Mouse (Mus musculus): Measurements from ENCODE around the gene S100a8. TPM values are rescaled to one million over a fixed set of nuclear protein-coding genes. Genes with fewer than 3 reads are reported as not detected.

S100a8 gene
- polyA plus RNA-seq, 1 experiment from 2014 or later, result 22.6 TPM

DNA sequence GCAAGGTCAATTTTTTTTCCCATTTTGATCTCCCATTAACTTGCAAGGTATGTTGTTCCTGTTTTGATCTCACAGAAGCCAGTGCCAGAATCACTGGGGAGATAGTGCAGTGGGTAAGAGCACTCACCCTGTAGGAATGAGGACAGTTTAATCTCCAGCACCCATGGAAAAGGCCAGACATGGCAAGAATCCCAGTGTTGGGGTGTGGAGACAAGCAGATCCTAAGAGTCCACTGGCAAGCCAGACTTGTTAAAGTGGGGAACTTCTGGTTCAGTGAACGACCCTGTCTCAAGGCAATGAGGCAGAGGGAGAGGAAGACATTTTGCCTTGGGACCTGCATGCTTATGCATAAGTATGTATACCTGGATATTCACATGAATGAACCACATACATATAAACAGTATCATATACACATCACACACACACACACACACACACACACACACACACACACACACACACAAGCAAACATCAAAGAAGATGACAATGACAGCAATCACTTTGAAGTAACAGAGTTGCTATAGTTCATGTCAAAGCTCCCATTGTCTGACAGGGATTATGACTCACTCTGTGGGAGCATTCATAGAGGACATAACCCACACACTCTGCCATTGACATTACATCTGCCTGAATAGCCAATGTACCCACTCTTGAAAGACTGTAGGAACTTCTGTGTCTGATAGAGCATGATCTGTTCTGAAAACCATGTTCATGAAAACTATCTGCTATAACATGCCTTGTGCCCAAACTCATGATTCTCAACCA lies 30.1 kb upstream of the S100a8 start:
- Histone ChIP-seq H3K27ac (ENCODE audit: low read length) (no peak overlapping the region), H3K4me1 (ENCODE audit: insufficient read depth, low read length) (no peaks in the 10 kb centered on the region), H3K27me3 (ENCODE audit: insufficient read depth, low read length) (no peaks in the 10 kb centered on the region), H3K9me3 (ENCODE audit: low read length) (no peaks in the 10 kb centered on the region), H3K9ac (replicated peaks; ENCODE audit: low read length) (no peak overlapping the region), H3K4me2 (replicated peaks; ENCODE audit: low read depth, low read length) (no peak overlapping the region), H3K36me3 (ENCODE audit: insufficient read depth, low read length) (no peaks in the 10 kb centered on the region), H3K4me3 (ENCODE audit: low read length) (no peak overlapping the region)
- ATAC-seq (ENCODE audit: low FRiP score, low TSS enrichment), result no peak
- WGBS, result 58% methylated on average over 1 of the region's 1 CpGs

DNA sequence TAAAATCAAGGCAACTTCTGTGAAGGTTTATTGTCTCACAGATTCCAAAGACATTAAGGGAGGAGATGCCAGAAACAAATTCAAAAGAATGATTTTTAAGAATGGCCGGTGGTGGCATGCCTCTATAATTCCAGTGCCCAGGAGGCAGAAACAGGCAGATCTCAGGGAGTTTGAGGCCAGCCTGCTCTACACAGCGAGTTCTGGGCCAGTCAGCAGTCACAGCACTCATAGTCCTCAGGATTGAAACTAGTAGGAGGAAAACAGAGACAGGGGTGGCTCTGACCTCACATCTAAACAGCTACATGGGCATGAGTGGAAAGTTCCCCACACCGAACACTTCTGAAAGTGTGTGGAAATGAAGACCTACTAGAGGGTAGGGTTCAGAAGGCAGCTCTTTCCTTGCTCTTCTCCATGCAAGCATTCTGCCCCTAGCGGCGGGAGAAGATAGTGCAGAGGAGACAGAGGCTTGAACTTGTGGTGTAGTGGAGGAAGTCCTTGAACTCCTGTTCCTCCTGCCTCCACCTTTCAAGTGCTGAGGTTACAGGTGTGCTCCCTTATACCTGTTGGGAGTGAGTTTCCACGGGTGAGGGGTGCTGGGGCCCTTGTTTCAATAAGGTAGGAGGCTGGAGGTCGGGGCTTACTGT lies 29.1 kb upstream of the S100a8 start:
- no peaks in the 10 kb centered on the region for H3K36me3 ChIP-seq (ENCODE audit: insufficient read depth, low read length)
- no peak for ATAC-seq (ENCODE audit: low FRiP score, low TSS enrichment)
- H3K9ac ChIP-seq (replicated peaks; ENCODE audit: low read length), result no peak overlapping the region
- no peaks in the 10 kb centered on the region for H3K27me3 ChIP-seq (ENCODE audit: insufficient read depth, low read length)
- WGBS, result 57% methylated on average over 7 of the region's 7 CpGs
- H3K4me1 ChIP-seq (ENCODE audit: insufficient read depth, low read length), result no peaks in the 10 kb centered on the region
- no peak overlapping the region for H3K27ac ChIP-seq (ENCODE audit: low read length)
- H3K9me3 ChIP-seq (ENCODE audit: low read length), result no peaks in the 10 kb centered on the region
- H3K4me3 ChIP-seq (ENCODE audit: low read length), result no peak overlapping the region
- no peak overlapping the region for H3K4me2 ChIP-seq (replicated peaks; ENCODE audit: low read depth, low read length)

DNA sequence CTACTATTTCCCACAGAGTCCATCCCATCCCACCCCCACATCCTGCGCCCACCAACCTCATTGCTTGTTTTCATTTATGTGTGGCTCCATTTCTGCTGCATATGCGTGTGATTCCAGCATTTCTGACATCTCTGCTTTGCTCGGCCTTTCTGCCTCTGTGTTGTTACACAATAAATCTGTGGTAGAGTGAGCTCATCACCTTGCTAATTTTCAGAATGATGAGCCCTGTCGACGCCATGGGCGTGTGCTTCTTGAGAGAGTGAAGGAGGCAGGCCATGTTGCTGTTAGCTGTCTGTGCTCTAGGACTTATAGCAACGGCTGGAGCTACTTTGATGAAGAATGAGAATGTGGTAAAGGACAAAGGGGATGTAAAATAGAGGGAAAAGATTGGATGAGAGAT lies 27.8 kb upstream of the S100a8 start:
- 77% methylated on average over 7 of the region's 7 CpGs for WGBS
- H3K36me3 ChIP-seq (ENCODE audit: insufficient read depth, low read length), result no peaks in the 10 kb centered on the region
- no peak overlapping the region for H3K27ac ChIP-seq (ENCODE audit: low read length)
- no peaks in the 10 kb centered on the region for H3K9me3 ChIP-seq (ENCODE audit: low read length)
- no peaks in the 10 kb centered on the region for H3K27me3 ChIP-seq (ENCODE audit: insufficient read depth, low read length)
- ATAC-seq (ENCODE audit: low FRiP score, low TSS enrichment), result no peak
- no peaks in the 10 kb centered on the region for H3K4me1 ChIP-seq (ENCODE audit: insufficient read depth, low read length)
- H3K9ac ChIP-seq (replicated peaks; ENCODE audit: low read length), result no peak overlapping the region
- H3K4me3 ChIP-seq (ENCODE audit: low read length), result no peak overlapping the region
- H3K4me2 ChIP-seq (replicated peaks; ENCODE audit: low read depth, low read length), result no peak overlapping the region

DNA sequence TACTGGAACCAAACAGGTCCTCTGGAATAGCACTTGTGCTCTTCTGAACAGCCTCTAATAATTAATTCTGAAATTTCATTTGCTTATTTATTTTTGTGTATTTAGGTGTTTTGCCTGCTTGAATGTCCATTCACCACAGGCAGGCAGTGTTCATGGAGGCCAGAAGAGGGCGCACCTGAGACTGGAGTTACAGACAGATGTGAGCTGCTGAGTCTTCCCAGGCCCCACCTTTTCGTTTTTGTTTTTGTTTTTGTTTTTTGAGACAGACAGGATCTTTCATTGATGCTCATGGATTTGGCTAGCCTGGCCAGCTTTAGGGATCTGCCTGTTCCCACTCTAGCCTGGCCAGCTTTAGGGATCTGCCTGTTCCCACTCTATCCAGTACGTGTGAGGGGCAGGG lies 24.6 kb upstream of the S100a8 start:
- WGBS, result 55% methylated on average over 3 of the region's 3 CpGs
- ATAC-seq (ENCODE audit: low FRiP score, low TSS enrichment), result no peak
- Histone ChIP-seq H3K9ac (replicated peaks; ENCODE audit: low read length) (no peak overlapping the region), H3K9me3 (ENCODE audit: low read length) (no peaks in the 10 kb centered on the region), H3K36me3 (ENCODE audit: insufficient read depth, low read length) (no peaks in the 10 kb centered on the region), H3K4me2 (replicated peaks; ENCODE audit: low read depth, low read length) (no peak overlapping the region), H3K27ac (ENCODE audit: low read length) (no peak overlapping the region), H3K4me3 (ENCODE audit: low read length) (no peak overlapping the region), H3K27me3 (ENCODE audit: insufficient read depth, low read length) (no peaks in the 10 kb centered on the region), H3K4me1 (ENCODE audit: insufficient read depth, low read length) (no peaks in the 10 kb centered on the region)

DNA sequence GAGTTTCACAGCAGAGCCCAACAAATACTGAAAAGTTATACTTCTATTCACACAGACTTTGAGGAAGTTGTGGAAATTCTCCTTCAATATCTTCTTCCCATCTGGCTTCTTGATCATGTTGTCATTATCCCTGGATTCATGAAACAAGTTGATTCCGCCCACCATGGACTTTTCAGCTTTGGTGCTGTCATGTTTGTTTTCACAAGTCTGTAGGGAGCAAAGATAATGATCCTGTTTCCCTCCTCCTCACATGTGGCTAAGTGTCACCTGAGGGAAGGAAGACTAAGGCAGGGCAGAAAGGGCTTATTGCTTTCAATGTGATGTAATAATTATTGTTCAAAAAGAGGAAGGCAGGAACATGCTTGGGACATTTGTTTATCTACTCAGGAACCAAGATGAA lies 21.5 kb upstream of the S100a8 start:
- Histone ChIP-seq H3K9me3 (ENCODE audit: low read length) (no peaks in the 10 kb centered on the region), H3K9ac (replicated peaks; ENCODE audit: low read length) (no peak overlapping the region), H3K4me3 (ENCODE audit: low read length) (no peak overlapping the region), H3K4me2 (replicated peaks; ENCODE audit: low read depth, low read length) (no peak overlapping the region), H3K36me3 (ENCODE audit: insufficient read depth, low read length) (no peaks in the 10 kb centered on the region), H3K27me3 (ENCODE audit: insufficient read depth, low read length) (no peaks in the 10 kb centered on the region), H3K27ac (ENCODE audit: low read length) (no peak overlapping the region), H3K4me1 (ENCODE audit: insufficient read depth, low read length) (no peaks in the 10 kb centered on the region)
- WGBS, result 69% methylated on average over 1 of the region's 1 CpGs
- no peak for ATAC-seq (ENCODE audit: low FRiP score, low TSS enrichment)

DNA sequence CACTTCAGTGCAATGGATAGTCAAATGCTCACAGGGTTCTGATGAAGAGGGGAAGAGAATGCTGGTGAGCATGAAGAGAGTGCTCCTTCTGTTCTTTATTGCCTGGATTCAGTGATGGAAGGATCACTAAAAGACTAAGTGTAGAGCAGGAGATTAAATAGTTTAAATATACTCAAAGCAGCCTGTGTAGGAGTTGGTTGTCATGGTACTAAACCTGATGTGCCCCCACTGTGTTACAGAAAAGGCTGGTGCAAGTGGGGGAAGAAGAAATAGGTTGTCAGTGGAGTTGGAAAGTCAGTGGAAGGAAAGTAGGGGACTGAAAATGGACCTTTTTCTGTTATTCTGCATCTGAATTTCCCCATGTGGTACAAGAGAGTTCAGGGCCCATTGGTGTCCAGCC lies 19.8 kb upstream of the S100a8 start:
- Histone ChIP-seq H3K27ac (ENCODE audit: low read length) (no peak overlapping the region), H3K9me3 (ENCODE audit: low read length) (no peaks in the 10 kb centered on the region), H3K9ac (replicated peaks; ENCODE audit: low read length) (no peak overlapping the region), H3K27me3 (ENCODE audit: insufficient read depth, low read length) (no peaks in the 10 kb centered on the region), H3K4me2 (replicated peaks; ENCODE audit: low read depth, low read length) (no peak overlapping the region), H3K4me1 (ENCODE audit: insufficient read depth, low read length) (no peaks in the 10 kb centered on the region), H3K36me3 (ENCODE audit: insufficient read depth, low read length) (no peaks in the 10 kb centered on the region), H3K4me3 (ENCODE audit: low read length) (no peak overlapping the region)
- ATAC-seq (ENCODE audit: low FRiP score, low TSS enrichment), result no peak

DNA sequence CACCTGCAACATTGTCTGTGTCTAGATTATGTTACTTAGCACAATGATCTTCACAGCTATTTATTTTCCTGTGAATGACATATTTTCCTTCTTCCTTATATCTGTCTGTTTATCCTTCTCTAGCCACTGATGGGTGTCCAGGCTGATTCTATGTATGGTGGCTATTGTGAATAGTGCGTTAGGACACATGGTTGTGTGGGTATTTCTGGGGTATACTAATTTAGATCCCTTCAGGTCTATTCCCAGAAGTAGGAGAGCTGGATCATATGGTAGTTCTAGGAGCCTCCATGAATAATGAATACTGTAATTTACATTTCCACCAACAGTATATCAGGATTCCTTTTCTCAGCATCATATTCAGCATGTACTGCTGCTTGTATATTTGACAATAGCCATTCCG lies 18.9 kb upstream of the S100a8 start:
- no peak overlapping the region for H3K4me2 ChIP-seq (replicated peaks; ENCODE audit: low read depth, low read length)
- WGBS, result 88% methylated on average over 2 of the region's 2 CpGs

DNA sequence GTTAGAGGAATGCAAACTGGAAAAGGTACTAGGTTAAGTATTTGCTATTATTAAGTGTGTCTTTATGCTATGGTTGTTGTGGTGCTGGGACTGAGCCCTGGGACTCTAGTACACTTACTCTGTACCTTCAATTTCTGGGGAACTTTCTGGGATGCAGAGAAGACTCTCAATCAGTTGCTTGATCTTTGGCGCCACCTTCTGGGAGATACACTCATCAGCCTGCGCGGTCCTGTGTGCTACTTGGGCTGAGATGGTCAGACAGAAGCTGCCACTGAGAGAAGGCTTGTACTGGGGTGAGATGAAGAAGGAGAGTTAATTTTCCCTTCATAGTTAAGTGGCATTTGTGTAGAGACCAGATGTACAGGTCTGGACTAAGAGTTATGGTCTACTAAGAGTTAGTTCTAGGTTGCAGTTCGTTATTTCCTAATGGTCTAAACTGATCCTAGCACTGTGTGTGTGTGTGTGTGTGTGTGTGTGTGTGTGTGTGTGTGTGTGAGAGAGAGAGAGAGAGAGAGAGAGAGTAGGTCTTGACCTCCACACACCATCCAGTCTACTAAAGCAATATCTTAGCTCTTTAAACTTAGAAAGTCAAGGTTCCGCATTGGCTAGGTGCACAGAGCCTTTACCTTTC lies 15.8 kb upstream of the S100a8 start:
- Histone ChIP-seq H3K9ac (replicated peaks; ENCODE audit: low read length) (no peak overlapping the region), H3K9me3 (ENCODE audit: low read length) (no peaks in the 10 kb centered on the region), H3K4me3 (ENCODE audit: low read length) (no peak overlapping the region), H3K27ac (ENCODE audit: low read length) (no peak overlapping the region), H3K27me3 (ENCODE audit: insufficient read depth, low read length) (no peaks in the 10 kb centered on the region), H3K36me3 (ENCODE audit: insufficient read depth, low read length) (no peaks in the 10 kb centered on the region), H3K4me2 (replicated peaks; ENCODE audit: low read depth, low read length) (no peak overlapping the region), H3K4me1 (ENCODE audit: insufficient read depth, low read length) (no peaks in the 10 kb centered on the region)
- peak; percentile 76 for ATAC-seq (ENCODE audit: low FRiP score, low TSS enrichment)
- WGBS, result 35% methylated on average over 5 of the region's 5 CpGs

More for the DNA sequence above, 18.9 kb upstream of the S100a8 start:
- no peak overlapping the region for H3K9ac ChIP-seq (replicated peaks; ENCODE audit: low read length)
- no peaks in the 10 kb centered on the region for H3K4me1 ChIP-seq (ENCODE audit: insufficient read depth, low read length)
- H3K4me3 ChIP-seq (ENCODE audit: low read length), result no peak overlapping the region
- H3K27me3 ChIP-seq (ENCODE audit: insufficient read depth, low read length), result no peaks in the 10 kb centered on the region
- H3K36me3 ChIP-seq (ENCODE audit: insufficient read depth, low read length), result no peaks in the 10 kb centered on the region
- H3K9me3 ChIP-seq (ENCODE audit: low read length), result no peaks in the 10 kb centered on the region
- no peak for ATAC-seq (ENCODE audit: low FRiP score, low TSS enrichment)
- H3K27ac ChIP-seq (ENCODE audit: low read length), result no peak overlapping the region

DNA sequence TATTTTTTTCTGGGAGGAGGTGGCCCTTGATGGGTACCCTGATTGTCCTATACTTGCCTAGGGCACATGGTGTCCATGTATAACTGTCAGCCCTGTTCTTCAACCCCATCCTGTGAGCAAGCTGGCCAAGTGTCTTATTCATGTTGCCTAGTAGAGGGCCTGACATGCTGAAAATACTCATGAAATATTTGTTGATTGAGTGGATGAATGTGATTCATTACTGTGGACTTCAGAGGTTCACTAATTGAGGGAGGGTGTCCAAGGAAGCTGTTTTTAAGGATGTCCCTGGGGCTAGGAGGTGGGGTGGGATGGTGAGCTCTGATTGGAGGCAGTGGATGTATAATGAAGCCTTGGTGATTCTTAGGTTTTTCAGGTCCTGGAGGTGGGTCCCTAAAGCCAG lies 15.1 kb upstream of the S100a8 start, which contains the start of gene S100a7a:
Gene S100a7a, plus strand, starts transcription at position 301 of the 400 bp plus-strand sequence.
- Histone ChIP-seq H3K4me2 (replicated peaks; ENCODE audit: low read depth, low read length) (no peak within 1 kb of the TSS), H3K4me3 (ENCODE audit: low read length) (no peak within 1 kb of the TSS), H3K36me3 (ENCODE audit: insufficient read depth, low read length) (no peaks in the 10 kb centered on the region), H3K4me1 (ENCODE audit: insufficient read depth, low read length) (no peaks in the 10 kb centered on the region), H3K9me3 (ENCODE audit: low read length) (no peaks in the 10 kb centered on the region), H3K9ac (replicated peaks; ENCODE audit: low read length) (no peak within 1 kb of the TSS), H3K27me3 (ENCODE audit: insufficient read depth, low read length) (no peaks in the 10 kb centered on the region), H3K27ac (ENCODE audit: low read length) (no peak within 1 kb of the TSS)
- ATAC-seq (ENCODE audit: low FRiP score, low TSS enrichment), result no peak

DNA sequence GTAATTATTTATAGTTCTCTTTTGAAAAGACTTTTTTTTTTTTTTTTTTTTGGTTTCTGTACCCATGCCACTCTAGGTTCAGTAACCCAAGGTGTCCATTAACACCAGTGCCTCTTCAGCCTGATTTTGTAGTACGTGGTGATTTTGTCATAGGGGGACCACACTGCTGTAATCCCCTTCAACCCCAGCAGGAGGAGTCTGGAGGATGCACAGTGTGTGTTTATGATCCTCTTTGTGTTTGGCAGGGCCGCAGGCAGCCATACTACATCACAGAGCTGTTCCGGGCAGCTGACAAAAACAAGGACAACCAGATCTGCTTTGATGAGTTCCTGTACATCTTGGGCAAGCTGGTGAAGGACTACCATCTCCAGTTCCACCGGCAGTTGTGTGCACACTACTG lies 11.4 kb upstream of the S100a8 start:
- H3K27me3 ChIP-seq (ENCODE audit: insufficient read depth, low read length), result no peaks in the 10 kb centered on the region
- no peaks in the 10 kb centered on the region for H3K36me3 ChIP-seq (ENCODE audit: insufficient read depth, low read length)
- H3K4me3 ChIP-seq (ENCODE audit: low read length), result no peak overlapping the region
- ATAC-seq (ENCODE audit: low FRiP score, low TSS enrichment), result no peak
- no peak overlapping the region for H3K4me2 ChIP-seq (replicated peaks; ENCODE audit: low read depth, low read length)
- H3K9me3 ChIP-seq (ENCODE audit: low read length), result no peaks in the 10 kb centered on the region
- no peak overlapping the region for H3K27ac ChIP-seq (ENCODE audit: low read length)
- WGBS, result 78% methylated on average over 4 of the region's 4 CpGs
- no peaks in the 10 kb centered on the region for H3K4me1 ChIP-seq (ENCODE audit: insufficient read depth, low read length)
- no peak overlapping the region for H3K9ac ChIP-seq (replicated peaks; ENCODE audit: low read length)
